Mouse (Mus musculus) frontal cortex, postnatal 14 days (tissue): Measurements from ENCODE around the gene Atp6v0a2.
A peak's percentile ranks its signal among the peaks of the same experiment; 100 is the strongest.
"Not testable (repeated sequence)": the region's sequence is repeated elsewhere in the genome, so short reads cannot be mapped to it uniquely, and the experiment has no call there.

Source experiments
- DNase-seq, 2 experiments: peaks; one replicate each; pipeline ENCODE4 v3.0.0; 2022; ENCODE audit warnings: low spot score in 2 of 2

Gene Atp6v0a2

DNA sequence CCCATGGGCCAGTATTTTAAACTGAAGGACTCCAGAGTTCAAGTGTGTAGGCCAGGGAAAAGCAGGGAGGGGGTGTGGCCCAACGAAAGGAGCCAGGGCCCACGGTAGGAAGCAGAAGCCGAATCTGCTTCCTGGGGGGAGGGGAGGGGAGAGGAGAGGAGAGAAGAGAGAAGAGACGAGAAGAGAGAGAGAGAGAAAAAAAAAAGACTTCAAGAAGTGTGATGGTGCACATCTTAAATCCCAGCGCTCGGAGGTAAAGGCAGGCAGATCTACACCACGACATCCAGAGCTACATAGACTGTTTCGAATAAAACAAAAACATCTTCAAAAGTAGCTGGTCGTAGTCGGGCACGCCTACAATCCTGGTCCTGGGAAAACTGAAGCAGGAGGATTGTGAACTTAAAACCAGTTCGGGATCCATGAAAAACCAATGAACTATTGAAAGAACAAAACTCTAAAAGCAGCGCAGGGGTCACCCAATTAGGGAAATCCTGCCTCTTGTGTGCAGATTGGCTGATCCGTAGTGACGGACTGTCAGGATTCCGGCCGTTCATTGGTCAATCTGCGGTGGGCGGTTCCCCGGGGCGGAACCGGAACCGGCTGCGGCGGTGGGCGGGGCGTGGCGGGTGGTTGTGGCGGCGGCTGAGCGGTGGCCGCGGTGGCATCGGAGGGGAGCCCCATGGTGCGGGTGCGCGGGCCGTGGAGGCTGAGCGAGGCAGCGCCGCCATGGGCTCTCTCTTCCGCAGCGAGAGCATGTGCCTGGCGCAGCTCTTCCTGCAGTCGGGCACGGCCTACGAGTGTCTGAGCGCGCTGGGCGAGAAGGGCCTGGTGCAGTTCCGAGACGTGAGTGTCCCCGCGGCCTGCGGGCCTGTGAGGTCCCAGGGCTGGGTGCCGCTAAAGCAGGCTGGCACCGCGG lies at the start of gene Atp6v0a2:
Gene Atp6v0a2, plus strand, starts transcription at position 129 of the 916 bp plus-strand sequence.
- DNase-seq: peak; percentile 86 to 95

DNA sequence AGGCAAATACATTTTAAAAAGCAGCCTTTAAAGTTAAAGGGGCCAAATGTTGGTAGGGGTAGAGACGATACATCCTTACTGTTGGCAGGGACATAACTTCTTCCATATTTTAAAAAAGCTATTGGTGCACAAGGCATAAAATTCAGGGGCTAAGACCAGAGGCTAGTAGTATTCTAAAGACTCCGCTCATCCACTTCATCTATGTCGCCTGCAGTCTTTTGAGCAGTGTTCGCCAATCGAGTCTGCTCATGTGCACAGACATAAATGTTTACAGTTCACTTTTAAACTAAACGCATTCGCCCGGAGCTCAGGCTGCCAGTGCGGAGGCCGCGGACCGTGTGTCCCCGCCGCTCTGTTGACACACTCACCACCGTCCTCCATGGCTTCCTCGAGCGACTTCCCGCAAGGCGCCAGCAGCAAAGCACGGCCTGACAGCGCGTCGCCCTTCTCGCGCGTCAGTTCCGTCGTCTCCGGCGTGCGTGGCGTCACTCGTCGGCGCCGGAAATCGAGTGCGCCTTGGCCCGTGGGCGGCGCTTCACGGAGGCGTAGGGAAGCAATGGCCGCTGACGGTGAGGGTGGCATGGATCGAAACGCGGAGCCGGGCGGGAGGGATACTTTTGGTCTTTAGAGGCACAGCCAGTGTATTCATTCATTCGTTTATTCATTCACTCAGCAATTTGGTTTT lies 49.6 kb upstream of the Atp6v0a2 start, which contains the start of the genes Eif2b1 and Gtf2h3:
Gene Eif2b1, minus strand, starts transcription at position 499 of the 685 bp plus-strand sequence.
Gene Gtf2h3, plus strand, starts transcription at position 508 of the 685 bp plus-strand sequence.
- peak; percentile 84 to 93 for DNase-seq

DNA sequence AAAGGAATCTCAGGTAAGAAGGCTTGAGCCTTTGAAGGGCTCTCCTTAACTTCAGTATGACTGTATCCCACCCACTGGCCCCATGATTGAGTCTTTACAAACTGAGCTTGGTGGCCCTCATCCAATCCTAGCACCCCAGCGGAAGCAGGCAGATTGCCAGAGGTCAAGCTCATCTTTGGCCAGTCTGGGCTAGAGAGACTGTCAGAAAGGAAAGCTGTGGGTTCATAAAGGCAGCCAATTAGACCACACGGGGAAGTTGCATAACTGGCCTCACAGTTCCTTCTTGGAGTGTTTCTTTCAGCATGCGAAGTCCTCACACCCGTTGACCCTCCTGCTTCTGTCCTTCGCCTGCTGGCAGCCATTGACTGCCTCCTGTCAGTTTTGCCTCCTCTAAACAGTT lies 45.9 kb upstream of the Atp6v0a2 start:
- DNase-seq: no peak

DNA sequence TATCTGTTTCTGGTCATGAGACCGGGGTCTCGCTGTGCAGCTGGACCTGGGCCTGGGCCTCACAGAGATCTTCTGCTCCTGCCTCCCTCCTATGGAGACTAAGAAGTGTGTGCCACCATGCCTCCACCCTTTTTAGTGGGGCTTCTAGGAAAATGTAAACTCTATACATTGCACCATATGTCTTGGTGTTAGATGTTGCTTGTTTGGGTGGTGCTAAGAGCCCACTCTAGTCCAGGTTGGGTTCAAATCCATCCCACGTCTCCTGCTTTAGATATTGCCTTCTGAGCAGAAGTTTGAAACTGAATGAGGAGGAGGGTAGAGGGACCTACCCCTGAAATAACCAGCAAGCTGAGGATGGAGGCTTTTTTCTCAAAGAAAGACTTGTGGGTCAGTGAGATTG lies 35.6 kb upstream of the Atp6v0a2 start:
- no peak for DNase-seq

DNA sequence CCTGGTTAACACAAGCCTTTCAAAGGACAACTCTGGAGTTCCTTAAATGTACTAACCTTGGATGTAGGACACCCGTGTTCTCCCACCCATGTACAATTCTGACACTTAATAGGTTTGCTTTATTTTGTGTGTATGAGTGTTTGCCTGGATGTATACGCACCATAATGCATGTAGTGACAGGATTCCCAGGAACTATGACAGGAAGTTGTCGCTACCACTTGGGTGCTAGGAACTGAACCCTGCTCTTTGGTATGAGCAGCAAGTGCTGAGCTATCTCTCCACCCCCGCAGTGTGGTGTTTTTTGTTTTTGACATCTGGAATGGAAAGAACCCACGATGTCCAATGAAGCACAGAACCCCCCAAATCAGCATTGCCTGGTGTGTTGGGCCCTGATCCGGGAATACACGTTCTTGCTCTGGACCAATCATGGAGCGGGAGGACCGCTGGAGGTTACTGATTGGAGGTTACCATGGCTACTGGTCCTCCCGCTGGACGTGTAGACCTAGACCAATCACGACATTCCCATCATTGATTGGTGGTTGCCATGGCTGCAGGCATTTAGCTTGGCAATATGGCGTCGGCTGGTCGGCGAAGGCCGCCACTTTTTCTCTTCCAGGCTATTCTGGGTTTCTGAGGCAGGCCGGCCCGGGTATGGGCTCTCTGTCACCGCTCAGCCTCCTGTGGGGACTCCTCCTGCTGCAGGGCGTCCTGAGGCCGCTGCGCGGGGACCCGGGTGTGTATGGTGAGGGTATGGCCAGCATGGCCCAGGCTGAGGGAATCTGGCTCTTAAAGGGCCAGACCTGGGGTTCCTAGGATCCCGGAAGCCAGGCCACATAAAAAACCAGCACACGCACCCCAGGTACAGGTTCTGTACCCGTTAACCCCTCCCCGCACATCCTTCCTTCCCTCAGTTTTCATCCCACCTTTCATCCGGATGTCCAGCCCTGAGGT lies 29.9 kb upstream of the Atp6v0a2 start:
- DNase-seq: peak; percentile 88 to 95

DNA sequence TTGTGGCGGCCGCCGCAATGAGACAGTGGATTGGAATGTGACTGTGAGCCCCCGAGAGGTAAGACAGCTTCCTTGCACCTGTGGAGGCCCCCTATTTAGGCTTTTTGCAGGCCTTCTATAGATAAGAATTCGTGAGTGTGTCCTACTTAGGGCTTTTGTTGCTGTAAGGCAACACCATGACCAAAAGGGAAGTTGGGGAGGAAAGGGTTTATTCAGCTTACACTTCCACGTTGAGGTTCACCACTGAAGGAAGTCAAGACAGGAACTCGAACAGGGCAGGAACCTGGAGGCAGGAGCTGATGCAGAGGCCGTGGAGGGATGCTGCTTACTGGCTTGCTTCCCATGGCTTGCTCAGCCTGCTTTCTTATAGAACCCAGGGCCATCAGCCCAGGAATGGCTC lies 28.6 kb upstream of the Atp6v0a2 start:
- not testable (repeated sequence) for DNase-seq

DNA sequence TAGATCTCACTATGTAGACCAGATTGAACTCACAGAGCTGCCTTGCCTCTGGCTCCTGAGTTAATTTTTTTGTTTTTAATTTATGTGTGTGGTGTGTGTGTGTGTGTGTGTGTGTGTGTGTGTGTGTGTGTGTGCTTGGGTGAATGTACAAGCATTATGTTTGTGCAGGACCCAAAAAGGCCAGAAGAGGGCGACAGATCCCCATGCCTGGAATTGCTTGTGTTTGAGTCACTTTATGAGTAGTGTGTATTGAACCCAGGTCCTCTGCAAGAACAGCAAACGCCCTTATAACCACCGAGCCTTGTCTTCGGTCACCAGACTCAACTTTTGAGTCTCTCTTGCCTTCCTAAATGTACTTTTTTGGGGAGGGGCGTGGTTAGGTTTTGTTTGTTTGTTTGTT lies 26.0 kb upstream of the Atp6v0a2 start:
- peak; percentile 29 to 48 for DNase-seq

DNA sequence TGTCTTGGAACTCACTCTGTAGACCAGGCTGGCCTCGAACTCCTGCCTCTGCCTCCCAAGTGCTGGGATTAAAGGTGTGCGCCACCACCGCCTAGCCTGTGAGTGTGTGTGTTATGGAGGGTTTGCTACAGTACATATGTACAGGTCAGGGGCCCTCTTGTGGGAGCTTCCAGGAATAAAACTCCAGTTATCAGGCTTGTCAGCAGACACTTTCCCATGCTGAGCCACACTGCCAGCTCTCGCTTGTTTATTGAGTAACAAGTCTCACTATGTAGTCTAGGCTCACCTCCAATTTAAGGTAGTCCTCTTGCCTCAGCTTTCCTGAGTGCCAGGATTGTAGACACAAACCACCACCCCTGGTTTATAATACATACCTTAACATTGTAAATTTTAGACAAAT lies 24.1 kb upstream of the Atp6v0a2 start:
- no peak for DNase-seq

DNA sequence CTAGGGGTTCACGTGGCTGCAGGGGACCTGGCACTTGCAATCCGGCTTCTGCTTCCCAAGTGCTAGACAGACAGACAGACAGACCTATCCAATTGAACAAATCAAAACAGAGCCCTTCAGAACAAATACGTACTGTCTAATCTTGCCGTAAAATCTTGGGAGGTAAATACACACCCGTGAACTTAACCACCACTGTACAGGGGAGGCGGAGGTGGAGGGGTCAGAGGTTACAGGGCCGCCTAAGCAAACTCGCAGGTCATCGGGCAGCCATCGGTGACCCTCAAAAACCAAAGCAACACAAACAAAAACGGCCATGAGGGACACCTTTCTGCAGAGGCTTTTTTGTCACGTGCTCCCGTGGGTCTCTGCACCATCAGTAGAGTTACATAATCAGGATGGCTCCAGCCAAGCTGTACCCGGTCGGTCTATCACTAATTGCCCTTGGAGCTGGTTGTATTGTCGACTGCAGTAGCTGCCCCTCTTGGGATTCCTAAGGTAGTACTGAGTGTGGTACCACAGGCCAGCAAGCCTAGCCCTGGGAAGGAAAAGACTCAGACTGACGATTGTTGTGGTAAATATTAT lies 23.2 kb upstream of the Atp6v0a2 start:
- no peak for DNase-seq

DNA sequence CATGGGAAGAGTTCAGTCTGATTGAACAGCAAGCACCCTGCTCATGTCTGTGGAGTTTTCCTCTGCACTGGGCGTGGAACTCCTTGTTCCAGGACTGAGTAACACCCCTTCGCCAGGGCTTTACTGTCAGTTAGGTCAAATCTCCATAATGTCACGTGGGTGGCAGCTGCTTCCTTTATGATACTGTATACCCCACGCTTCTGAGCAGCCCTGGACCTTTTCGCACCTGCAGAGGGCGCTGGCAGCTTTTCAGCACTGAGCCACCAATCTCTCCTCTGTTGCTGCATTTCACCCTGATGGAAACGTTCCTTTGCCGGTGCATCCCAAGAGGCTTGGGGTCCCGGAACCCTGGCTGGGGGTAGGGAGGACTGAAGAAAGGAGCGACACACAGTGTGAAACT lies 17.4 kb upstream of the Atp6v0a2 start:
- no peak for DNase-seq

DNA sequence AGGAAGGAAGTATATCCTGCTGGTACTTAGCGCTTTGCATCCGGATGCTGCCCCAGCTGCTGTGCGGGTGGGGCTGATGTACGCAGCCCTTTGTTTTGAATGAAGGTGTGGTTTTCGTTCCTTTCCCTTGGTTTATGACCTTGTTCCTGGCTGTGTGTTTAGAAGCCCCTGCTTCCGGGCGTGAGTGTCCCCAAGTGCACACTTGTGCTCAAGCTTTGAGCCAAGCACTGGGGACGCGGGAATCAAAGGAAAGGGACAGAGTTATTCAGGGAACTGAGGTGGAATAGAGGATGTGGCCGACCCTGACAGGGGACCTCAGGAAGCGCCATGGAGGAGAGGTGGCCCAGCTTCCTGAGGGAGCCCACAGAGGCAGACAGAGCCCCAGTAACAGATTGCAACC lies 13.7 kb upstream of the Atp6v0a2 start:
- no peak for DNase-seq

DNA sequence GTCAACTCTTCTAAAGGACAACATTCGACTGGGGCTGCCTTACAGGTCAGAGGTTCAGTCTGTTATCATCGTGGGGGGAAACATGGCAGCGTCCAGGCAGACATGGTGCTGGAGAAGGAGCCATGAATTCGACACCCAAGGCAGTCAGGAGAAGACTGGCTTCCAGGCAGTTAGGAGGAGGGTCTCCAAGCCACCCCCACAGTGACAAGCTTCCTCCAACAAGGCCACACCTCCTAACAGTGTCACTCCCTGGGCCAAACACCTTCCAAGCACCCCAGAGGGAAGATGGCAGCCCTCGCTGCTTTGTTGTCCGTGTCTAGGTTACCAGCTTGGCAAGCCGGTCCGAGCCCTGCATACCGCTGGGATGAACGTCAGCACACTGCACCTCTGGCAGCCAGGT lies 9.7 kb upstream of the Atp6v0a2 start:
- DNase-seq: no peak

DNA sequence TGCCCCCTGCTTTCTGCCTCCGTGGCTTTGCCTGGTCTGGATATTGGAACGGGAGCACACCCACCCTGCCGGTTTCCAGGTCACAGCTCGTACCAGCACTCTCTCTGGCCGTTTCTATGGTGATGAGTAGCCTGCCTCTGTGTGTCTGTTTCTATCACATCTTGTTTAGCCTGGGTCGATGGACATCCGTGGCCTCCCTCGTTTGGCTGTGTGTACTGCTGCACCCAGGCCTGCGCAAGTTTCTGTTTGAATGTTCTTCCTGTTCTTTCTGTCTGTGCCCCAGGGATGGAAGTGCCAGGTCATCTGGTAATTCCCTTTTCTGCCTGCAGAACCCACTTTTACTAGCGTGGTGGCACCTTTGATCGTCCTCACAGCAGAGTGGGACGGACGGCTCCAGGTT lies 7.0 kb upstream of the Atp6v0a2 start:
- DNase-seq: no peak

DNA sequence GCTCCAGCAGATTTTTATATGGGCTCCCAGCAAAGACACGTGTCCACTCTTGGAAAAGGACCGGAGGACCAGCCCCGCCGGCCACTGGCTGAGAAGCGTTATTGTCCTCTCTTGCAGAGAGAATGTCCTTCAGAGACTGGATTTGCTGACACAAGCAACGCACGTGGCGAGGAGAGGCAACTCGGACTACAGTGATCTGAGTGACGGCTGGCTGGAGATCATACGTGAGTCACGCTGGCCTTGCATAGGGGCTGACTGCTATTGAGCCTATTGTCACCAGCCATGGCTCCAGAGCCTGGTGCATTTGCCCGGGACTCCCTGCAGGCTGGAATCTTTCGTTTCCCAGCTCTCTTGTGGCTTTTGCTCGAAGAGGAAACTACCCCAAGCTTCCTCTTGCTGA lies 5.5 kb upstream of the Atp6v0a2 start:
- DNase-seq: no peak

DNA sequence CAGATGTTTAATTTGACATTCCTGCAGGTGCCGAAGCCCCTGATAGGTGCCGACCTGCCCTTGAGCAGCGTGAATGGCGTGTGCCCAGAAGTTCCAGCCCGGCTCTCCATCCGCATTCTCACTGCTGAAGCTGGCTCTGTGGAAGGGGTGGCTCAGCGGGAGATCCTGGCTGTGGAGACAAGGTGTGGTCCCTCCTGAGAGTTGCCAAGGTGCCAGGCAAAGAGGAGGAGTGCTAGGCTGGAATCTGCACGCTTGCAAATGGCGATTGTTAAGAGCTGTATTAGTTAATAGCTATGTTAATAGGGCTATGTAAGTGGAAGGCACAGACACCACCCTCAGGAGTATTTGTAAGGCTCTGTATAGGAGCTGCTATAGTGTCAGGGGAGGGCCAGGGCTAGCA lies 4.1 kb upstream of the Atp6v0a2 start:
- DNase-seq: no peak

DNA sequence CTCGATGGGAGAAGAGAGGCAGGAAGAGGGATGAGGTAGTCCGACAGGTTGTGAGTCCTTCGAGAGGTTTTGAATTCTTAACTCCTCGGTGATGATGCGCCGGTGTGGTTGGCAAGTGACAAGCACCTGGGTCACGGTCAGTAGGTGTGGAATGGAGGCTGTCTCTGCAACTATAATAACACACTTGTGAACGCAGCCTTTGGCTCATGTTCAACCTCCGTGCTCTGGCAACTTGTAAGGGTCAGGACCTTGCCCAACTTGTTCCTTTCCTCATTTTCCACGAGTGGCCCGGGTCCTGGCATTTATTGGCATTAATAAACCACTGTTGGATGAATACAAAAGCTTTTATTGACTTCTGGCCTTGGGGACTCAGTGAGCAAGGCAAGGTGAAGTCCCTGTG lies 1.3 kb downstream of the Atp6v0a2 start:
- no peak for DNase-seq

DNA sequence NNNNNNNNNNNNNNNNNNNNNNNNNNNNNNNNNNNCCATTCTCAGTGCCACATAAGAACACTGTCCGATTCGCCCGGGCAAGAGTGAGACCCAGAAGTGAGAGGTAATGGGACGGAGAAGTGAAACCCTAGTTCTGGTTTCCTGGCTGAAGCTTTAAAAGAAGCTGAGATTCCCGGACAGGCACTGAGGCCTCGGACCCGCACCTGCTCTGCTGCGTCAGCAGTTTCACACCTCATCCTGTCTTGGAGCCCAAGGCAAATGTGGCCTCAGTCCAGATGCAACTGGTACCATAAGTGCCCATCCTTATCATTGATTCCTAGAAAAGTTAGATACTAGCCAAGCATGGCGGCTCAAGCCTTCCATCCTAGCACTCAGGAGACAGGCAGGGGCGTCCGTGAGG lies 3.3 kb downstream of the Atp6v0a2 start:
- DNase-seq: no peak

DNA sequence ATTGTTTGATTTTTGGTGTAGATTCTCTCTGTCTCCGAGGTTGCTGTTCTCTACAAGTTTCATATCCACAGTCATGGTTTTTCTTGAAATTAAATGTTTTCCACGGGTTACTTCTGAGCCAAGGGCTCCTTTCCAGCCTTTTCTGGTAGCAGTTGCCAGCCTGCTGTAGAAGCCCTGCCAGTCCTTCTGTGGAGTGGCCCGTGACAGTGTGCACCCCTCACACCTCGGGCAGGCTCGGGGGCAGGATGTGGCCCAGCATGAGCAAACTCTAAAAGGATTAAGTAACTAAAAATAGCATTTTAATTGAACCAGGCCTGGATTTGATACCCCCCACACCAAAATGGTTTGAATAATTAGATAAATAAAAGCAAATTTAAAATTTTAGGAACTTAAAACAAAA lies 4.1 kb downstream of the Atp6v0a2 start:
- DNase-seq: no peak

DNA sequence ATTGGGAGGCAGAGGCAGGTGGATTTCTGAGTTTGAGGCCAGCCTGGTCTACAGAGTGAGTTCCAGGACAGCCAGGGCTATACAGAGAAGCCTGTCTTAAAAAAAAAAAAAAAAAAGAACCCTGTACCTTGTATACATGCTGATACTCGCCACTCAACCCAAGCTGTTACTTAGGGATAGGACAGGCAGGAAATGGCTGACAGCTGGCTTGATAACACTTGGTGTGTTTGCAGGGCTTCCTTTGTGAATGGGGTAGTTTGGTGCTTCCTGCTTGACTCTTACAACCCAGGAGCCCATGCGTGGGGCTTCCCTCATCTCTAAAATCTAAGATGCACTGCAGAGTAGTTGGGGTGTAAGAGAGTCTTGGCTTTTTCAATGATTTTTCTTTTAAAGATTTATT lies 5.0 kb downstream of the Atp6v0a2 start:
- no peak for DNase-seq

DNA sequence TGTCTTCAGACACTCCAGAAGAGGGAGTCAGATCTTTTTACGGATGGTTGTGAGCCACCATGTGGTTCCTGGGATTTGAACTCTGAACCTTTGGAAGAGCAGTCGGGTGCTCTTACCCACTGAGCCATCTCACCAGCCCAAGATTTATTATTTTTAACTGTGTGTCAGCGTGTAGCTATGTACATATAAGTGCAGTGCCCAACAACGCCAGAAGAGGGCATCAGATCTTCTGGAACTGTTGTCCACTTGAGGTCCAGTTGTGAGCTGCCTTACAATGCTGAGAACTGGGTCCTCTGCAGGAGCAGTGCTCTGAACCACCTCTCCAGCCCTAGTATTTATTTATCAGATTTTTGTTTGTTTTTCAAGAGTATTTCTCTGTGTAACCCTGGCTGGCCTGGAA lies 6.7 kb downstream of the Atp6v0a2 start:
- DNase-seq: not testable (repeated sequence)

DNA sequence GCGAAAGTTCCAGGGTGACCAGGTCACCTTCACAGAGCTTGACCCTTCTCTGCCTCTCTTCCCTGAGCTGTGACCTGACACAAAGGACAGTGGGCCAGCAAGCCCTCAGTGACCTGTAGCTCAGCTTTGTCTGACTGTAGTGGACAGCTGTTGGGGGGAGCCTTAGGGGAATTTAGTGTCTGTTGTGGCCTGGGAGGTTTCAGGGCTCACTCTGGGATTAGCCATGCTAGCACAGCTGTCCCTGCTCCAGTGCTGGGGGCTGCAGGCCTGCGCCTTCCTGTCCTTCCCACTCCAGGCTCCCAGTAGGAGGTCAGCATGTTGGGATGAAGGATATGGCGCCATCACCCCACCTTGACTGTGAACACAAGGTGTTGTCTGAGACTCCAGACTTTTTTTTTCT lies 7.8 kb downstream of the Atp6v0a2 start:
- DNase-seq: no peak
